Mouse (Mus musculus) neural tube, embryonic 14.5 days (tissue): ENCODE results near the gene Aox4. TPM values are rescaled to one million over a fixed set of nuclear protein-coding genes. Genes with fewer than 3 reads are reported as not detected.

Experiments
- ATAC-seq: fragments of 200-750 bp; cut with Nextera tagmentation; 2 replicates; pipeline ENCODE4 v1.8.0; 2017; ENCODE audit warnings: low read depth, mild to moderate bottlenecking, moderate TSS enrichment, moderate library complexity
- H3K27ac ChIP-seq: fragments of 300-500 bp; sonication (generic); 2 replicates; pipeline ENCODE4 v1.5.1; 2014; ENCODE audit warnings: low read depth, mild to moderate bottlenecking, control low read depth, low read length, moderate library complexity, mixed read lengths
- H3K27me3 ChIP-seq: fragments of 300-500 bp; sonication (generic); 2 replicates; pipeline ENCODE4 v1.6.1; 2014; ENCODE audit warnings: low read length; ENCODE audit not compliant: control insufficient read depth, insufficient read depth
- H3K36me3 ChIP-seq: fragments of 300-500 bp; sonication (generic); 2 replicates; pipeline ENCODE4 v1.6.1; 2014; ENCODE audit warnings: low read length, mixed read lengths; ENCODE audit not compliant: control insufficient read depth, insufficient read depth
- H3K4me1 ChIP-seq: fragments of 300-500 bp; sonication (generic); 2 replicates; pipeline ENCODE4 v1.6.1; 2014; ENCODE audit warnings: low read length; ENCODE audit not compliant: control insufficient read depth, insufficient read depth
- H3K4me2 ChIP-seq: fragments of 300-500 bp; sonication (generic); 2 replicates; pipeline ENCODE4 v1.6.1; 2014; ENCODE audit warnings: mild to moderate bottlenecking, low read depth, low read length, control low read depth
- H3K4me3 ChIP-seq: fragments of 300-500 bp; sonication (generic); 2 replicates; pipeline ENCODE4 v1.5.1; 2014; ENCODE audit warnings: low read depth, low read length, control low read depth, mixed read lengths
- H3K9ac ChIP-seq: fragments of 300-500 bp; sonication (generic); replicated peaks from 2 replicates; pipeline ENCODE4 v1.6.1; 2014; ENCODE audit warnings: low read depth, mild to moderate bottlenecking, control low read depth, low read length, mixed read lengths
- H3K9me3 ChIP-seq: fragments of 300-500 bp; sonication (generic); 2 replicates; pipeline ENCODE4 v1.6.1; 2016; ENCODE audit warnings: low read length; ENCODE audit not compliant: control insufficient read depth
- WGBS: fragments of 180-500 bp; shearing (Covaris S2); extraction: QIAGEN DNeasy Blood & Tissue Kit; methylation state at CpG from one replicate; pipeline ENCODE4 v1.1.7; 2014; 5-methylcytosine and 5-hydroxymethylcytosine counted together
- polyA plus RNA-seq: library from polyadenylated mRNA; unstranded; fragments of >200 nt; fragmentation: Nextera tagmentation; extraction: Ambion mirVana; gene quantifications from 2 replicates; pipeline ENCODE4 v1.2.1, GENCODE M21; 2014

Gene Aox4
- 0.51 and 1.1 TPM in 2 replicates for polyA plus RNA-seq

DNA sequence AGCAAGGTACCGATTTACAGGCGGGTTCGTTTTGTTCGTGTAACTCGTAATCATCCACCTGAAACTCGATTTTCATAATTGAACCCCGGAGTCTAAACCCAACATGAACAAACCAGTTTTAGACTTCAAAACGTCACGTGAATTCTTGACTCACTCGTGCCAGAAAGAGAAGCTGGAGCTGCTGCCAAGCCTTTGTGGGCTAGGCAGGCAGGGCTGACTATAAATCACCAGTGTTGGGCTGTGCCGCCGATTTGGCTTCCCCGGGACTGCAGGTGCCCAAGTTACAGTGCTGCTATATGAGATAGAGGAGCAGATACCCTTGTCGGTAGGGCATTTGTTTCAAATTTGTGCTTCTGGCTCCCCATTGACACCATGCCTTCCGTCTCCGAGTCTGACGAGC is at the start of gene Aox4:
TSS of gene Aox4 (plus strand) at position 195 of the 400 bp plus-strand sequence.
- no peak within 1 kb of the TSS for H3K4me3 ChIP-seq
- no peaks in the 10 kb centered on the region for H3K4me1 ChIP-seq
- no peak within 1 kb of the TSS for H3K4me2 ChIP-seq
- H3K9me3 ChIP-seq = no peaks in the 10 kb centered on the region
- WGBS = 57% methylated on average over 17 of the region's 17 CpGs
- H3K27me3 ChIP-seq = no peaks in the 10 kb centered on the region
- H3K9ac ChIP-seq = no peak within 1 kb of the TSS
- peak within 1 kb of the TSS; percentile 16; the same call in 1 of the 2 replicates for H3K27ac ChIP-seq
- H3K36me3 ChIP-seq = no peaks in the 10 kb centered on the region
- peak; percentile 85 for ATAC-seq

DNA sequence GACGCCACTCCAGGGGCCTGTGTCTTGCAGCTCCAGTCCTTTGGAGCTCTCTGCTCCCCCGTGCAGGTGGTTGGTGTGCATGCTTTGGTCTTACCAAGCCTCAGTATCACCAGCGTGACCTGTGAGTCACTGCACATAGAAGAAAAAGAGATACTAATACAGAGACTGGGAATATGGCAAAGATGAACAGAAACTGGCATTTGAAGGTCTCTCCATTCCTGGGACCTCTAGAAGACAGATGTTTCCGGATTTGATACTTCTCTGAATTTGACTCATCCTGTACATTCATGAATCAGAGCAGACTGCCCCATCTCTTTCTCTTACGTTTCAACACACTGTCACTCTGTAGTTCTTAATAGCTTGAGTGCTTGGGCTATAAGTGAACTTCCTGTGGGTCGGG is 40.3 kb upstream of the Aox4 start:
- Histone ChIP-seq H3K9me3 (no peaks in the 10 kb centered on the region), H3K27me3 (no peaks in the 10 kb centered on the region), H3K27ac (no peak overlapping the region), H3K9ac (no peak overlapping the region), H3K4me1 (no peaks in the 10 kb centered on the region), H3K36me3 (no peaks in the 10 kb centered on the region), H3K4me3 (no peak overlapping the region), H3K4me2 (no peak overlapping the region)
- 88% methylated on average over 6 of the region's 6 CpGs for WGBS
- no peak for ATAC-seq

DNA sequence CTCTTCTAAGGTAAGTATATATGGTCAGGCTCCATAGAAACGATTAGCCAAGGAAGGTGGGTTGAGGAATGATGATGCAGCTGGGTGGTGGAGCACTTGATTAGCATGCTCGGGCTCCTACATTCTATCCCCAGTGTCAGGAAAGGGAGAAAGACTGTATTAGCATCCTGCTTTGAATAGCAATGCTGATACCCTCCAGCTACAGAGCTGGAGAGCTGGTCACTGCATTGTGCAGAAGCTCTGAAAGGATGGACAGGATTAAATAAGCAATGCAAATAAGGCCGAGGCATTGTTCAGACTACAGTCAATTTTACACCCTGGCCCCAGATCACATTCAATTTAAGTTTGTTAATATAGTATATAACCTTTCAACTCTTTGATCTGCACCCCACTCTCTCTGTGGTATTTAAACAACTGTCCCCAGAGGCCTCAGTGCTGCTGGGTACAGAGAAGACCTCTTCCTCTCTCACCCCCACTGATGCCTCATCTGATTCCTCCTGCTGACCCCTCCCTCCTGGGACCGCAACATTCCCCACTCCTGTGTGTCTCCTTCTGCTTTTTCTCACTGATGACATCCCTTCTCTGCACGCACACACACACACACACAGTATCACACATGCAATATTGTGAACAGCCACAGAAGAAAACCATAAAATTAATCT is 21.6 kb upstream of the Aox4 start:
- no peak overlapping the region for H3K9ac ChIP-seq
- no peaks in the 10 kb centered on the region for H3K4me1 ChIP-seq
- no peaks in the 10 kb centered on the region for H3K27me3 ChIP-seq
- H3K4me2 ChIP-seq = no peak overlapping the region
- H3K36me3 ChIP-seq = no peaks in the 10 kb centered on the region
- H3K27ac ChIP-seq = no peak overlapping the region
- H3K4me3 ChIP-seq = no peak overlapping the region
- H3K9me3 ChIP-seq = no peaks in the 10 kb centered on the region
- 50% methylated on average over 5 of the region's 5 CpGs for WGBS
- no peak for ATAC-seq

DNA sequence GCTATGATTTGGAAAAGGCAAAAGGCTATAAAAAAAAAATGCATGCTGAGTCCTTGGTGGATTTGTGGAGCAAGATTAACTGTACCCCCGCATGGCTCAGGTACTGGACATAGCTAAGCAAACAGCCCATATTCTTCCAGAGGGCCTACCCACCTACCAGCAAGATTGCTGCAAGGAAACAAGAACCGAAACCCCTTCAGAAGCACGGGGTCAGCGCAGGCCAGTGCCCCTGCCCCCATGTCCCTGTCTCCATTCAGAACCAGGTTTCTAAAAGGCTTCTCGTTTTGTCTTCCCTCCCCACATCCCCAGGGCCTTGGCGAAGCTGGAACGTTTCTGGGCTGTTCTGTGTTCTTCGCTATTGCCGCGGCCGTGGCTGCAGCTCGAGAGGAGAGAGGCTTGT is 15.9 kb upstream of the Aox4 start:
- no peaks in the 10 kb centered on the region for H3K36me3 ChIP-seq
- H3K4me2 ChIP-seq = no peak overlapping the region
- H3K4me3 ChIP-seq = no peak overlapping the region
- no peak overlapping the region for H3K9ac ChIP-seq
- H3K27ac ChIP-seq = no peak overlapping the region
- H3K4me1 ChIP-seq = no peaks in the 10 kb centered on the region
- WGBS = 74% methylated on average over 12 of the region's 12 CpGs
- no peaks in the 10 kb centered on the region for H3K9me3 ChIP-seq
- no peak for ATAC-seq
- H3K27me3 ChIP-seq = no peaks in the 10 kb centered on the region

DNA sequence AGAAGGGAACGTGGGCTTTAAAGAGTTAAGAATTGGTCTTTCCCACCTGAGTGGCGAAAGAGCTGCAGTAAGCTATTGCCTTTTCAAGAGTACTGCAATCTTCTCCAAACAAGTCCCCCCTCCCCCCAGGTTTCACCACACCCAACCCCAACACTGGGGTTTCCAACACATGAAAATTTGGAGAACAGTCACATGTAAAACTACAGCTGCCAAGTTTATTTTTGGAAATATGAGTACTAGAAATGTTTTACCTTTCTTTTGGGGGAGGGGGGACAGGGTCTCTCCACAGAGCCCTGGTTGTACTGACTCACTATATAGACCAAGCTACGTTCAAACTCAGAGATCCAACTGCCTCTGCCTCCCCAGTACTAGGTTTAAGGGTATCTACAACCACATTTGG is 15.2 kb upstream of the Aox4 start:
- Histone ChIP-seq H3K36me3 (no peaks in the 10 kb centered on the region), H3K27ac (no peak overlapping the region), H3K4me1 (no peaks in the 10 kb centered on the region), H3K9me3 (no peaks in the 10 kb centered on the region), H3K4me2 (no peak overlapping the region), H3K27me3 (no peaks in the 10 kb centered on the region), H3K4me3 (no peak overlapping the region), H3K9ac (no peak overlapping the region)
- 77% methylated on average over 3 of the region's 3 CpGs for WGBS
- ATAC-seq = no peak

DNA sequence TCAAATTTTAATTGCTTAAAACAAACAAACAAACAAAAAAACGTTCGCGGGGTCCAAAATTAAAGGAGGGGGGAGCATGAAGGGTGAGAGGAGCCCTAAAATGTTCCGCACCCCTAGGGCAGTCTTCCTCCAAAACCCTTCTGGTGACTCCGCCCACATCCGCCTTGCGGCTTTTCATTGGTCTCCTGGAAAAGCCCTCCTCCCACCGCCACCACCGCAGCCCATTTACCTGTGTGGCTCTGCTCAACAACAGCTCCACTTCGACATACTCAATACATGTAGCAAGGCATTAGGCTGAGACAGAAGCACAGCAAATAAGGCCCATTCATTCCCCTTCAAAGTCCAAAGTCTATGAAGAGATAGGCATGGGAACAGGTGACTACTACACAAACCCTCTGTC is 14.7 kb upstream of the Aox4 start:
- Histone ChIP-seq H3K27me3 (no peaks in the 10 kb centered on the region), H3K9ac (no peak overlapping the region), H3K4me2 (no peak overlapping the region), H3K27ac (no peak overlapping the region), H3K4me1 (no peaks in the 10 kb centered on the region), H3K36me3 (no peaks in the 10 kb centered on the region), H3K4me3 (no peak overlapping the region), H3K9me3 (no peaks in the 10 kb centered on the region)
- ATAC-seq = no peak
- 21% methylated on average over 10 of the region's 10 CpGs for WGBS

DNA sequence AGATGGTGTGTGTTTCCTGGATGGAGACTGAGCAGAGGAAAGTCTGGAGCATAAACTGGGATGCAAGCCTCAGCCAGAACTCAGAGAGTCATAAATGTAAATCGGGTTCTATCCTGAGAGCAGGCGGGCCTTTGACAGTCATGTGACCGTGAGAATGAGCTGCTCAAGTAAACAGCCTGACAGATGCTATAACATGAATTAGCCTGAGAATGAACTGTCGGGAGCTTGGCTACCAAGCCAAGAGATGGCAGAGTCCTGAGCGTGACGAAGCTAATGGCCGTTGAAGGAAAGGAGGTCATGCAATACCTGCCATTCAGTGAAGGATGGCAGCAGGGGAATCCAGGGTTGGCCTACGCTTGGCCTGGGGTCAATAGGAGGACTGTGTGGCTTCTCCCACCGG is 13.2 kb upstream of the Aox4 start:
- no peak overlapping the region for H3K4me3 ChIP-seq
- H3K9ac ChIP-seq = no peak overlapping the region
- peak; percentile 73 for ATAC-seq
- no peak overlapping the region for H3K4me2 ChIP-seq
- no peak overlapping the region for H3K27ac ChIP-seq
- H3K9me3 ChIP-seq = no peaks in the 10 kb centered on the region
- H3K4me1 ChIP-seq = no peaks in the 10 kb centered on the region
- WGBS = 24% methylated on average over 9 of the region's 9 CpGs
- H3K27me3 ChIP-seq = no peaks in the 10 kb centered on the region
- no peaks in the 10 kb centered on the region for H3K36me3 ChIP-seq

DNA sequence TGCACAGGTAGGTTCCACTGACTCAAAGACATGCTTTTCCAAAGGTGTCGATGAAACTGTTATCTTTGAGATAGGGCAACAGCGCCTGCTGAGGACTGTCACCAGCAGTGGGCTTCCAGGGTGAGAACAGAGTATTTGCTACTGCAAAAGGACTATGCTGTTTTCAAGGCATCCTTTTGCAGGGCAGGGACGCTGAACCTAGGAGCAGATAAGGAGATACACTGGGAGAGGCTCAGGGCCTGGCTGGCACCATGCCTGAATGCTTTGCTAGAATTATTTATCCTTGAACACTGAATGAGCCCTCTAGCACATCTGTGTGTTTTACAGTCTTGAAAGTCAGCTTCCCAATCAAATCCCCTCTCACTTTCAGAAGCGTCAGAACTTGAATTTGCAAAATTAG is 11.8 kb upstream of the Aox4 start:
- Histone ChIP-seq H3K36me3 (no peaks in the 10 kb centered on the region), H3K4me1 (no peaks in the 10 kb centered on the region), H3K27me3 (no peaks in the 10 kb centered on the region), H3K9ac (no peak overlapping the region), H3K9me3 (no peaks in the 10 kb centered on the region), H3K27ac (no peak overlapping the region), H3K4me3 (no peak overlapping the region), H3K4me2 (no peak overlapping the region)
- no peak for ATAC-seq
- WGBS = 90% methylated on average over 4 of the region's 4 CpGs

DNA sequence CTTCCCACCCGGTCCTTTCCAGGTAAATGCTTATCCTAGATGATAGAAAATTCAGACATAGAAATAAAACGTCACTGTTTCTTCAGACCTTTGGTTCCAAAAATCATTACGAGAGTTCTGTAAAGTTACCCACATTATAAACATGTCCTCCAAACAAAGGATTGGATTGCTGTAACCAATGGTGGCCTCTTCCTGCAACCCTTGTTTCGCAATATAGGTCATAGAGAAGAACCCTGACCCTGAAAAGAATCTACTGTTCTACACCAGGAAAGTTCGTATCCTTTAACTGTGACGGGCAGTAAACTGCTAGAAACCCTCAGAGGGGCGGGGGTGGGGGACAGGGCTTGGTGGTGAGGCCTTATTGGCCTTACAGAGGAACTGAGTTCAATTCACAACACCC is 2.6 kb downstream of the Aox4 start:
- no peak for ATAC-seq
- Histone ChIP-seq H3K4me1 (no peaks in the 10 kb centered on the region), H3K4me2 (no peak overlapping the region), H3K36me3 (no peaks in the 10 kb centered on the region), H3K27me3 (no peaks in the 10 kb centered on the region), H3K9ac (no peak overlapping the region), H3K9me3 (no peaks in the 10 kb centered on the region), H3K27ac (no peak overlapping the region), H3K4me3 (no peak overlapping the region)
- WGBS = 77% methylated on average over 7 of the region's 7 CpGs
